Mouse (Mus musculus): ENCODE results near the gene Slc25a25.

DNA sequence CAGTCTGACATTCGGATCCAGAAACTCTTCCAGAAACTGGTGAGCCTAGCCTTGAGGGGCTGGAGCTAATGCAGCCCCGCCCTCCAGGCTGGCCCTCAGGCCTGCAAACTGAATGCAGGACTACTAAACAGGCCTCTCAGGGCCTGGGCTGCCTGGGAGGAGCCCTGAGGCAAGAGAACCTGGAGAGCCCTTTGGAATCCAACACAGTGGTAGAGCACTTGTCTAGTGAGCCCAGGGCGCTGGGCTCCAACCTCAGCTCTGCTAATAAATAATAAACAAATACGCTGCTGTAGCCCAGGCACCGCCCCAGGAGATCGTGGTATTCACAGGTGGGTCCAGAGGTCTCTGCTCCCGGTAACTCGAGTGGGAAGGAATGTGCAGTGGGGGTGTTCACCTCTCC lies 60.4 kb downstream of the Slc25a25 start:
- TF ChIP-seq CTCF (IDR thresholded peaks at IDR 0.05; ENCODE audit: borderline replicate concordance, insufficient read depth, low read length) (no peak), POLR2A (IDR thresholded peaks at IDR 0.05; ENCODE audit: low read depth, low read length) (no peak)

Measured in embryonic fibroblast, embryonic 13.5 days (primary cell).